Mouse (Mus musculus): ENCODE results near the gene Ppp1r14c.

DNA sequence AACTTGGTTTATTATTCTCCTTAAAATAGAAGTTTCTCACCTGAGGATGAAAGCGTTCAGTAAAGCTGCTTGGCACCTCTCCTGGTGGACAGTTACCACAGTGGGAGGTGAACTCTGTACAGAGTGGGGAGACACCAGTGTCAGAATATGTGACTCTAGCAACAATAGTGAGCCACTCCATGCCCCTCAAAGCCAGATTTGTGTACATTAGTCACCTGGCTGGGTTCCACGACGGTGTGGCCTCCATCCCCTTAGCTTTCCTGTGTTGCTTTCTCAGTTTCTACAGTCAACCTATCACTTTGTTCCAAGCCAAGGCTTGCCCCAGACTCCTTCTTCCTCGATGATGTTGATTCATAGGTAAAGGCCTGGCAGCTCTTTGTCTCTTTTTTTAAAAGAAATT, 26.4 kb downstream of the Ppp1r14c start:
- no peak for TF ChIP-seq CTCF (IDR thresholded peaks at IDR 0.05; ENCODE audit: borderline replicate concordance, insufficient read depth, low read length)
- no peak for TF ChIP-seq POLR2A (IDR thresholded peaks at IDR 0.05; ENCODE audit: low read depth, low read length)
